Mouse (Mus musculus) forebrain, embryonic 11.5 days (tissue): Measurements from ENCODE around the gene Zfp1. TPM values are rescaled to one million over a fixed set of nuclear protein-coding genes. Genes with fewer than 3 reads are reported as not detected.

Experiments
- ATAC-seq: fragments of 200-750 bp; cut with Nextera tagmentation; replicated peaks from 2 replicates; pipeline ENCODE4 v1.8.0; 2017; ENCODE audit warnings: moderate TSS enrichment; ENCODE audit not compliant: low FRiP score
- DNase-seq: peaks from one replicate; pipeline ENCODE4 v3.0.0-alpha.2; 2017; ENCODE audit warnings: low spot score
- H3K27ac ChIP-seq: fragments of 300-500 bp; sonication (generic); 2 replicates; pipeline ENCODE4 v1.5.1; 2014; ENCODE audit warnings: low read depth, low read length
- H3K27me3 ChIP-seq: fragments of 300-500 bp; sonication (generic); 2 replicates; pipeline ENCODE4 v1.6.1; 2014; ENCODE audit warnings: mild to moderate bottlenecking, low read length, mixed read lengths; ENCODE audit not compliant: control insufficient read depth, insufficient read depth
- H3K36me3 ChIP-seq: fragments of 300-500 bp; sonication (generic); 2 replicates; pipeline ENCODE4 v1.6.1; 2014; ENCODE audit warnings: mild to moderate bottlenecking, low read length, moderate library complexity, mixed read lengths; ENCODE audit not compliant: control insufficient read depth, insufficient read depth
- H3K4me1 ChIP-seq: fragments of 300-500 bp; sonication (generic); replicated peaks from 2 replicates; pipeline ENCODE4 v1.6.1; 2014; ENCODE audit warnings: low read length, mixed read lengths; ENCODE audit not compliant: control insufficient read depth, insufficient read depth
- H3K4me2 ChIP-seq: fragments of 300-500 bp; sonication (generic); 2 replicates; pipeline ENCODE4 v1.6.1; 2014; ENCODE audit warnings: low read depth, mild to moderate bottlenecking, low read length, moderate library complexity, mixed read lengths; ENCODE audit not compliant: severe bottlenecking
- H3K4me3 ChIP-seq: fragments of 300-500 bp; sonication (generic); 2 replicates; pipeline ENCODE4 v1.5.1; 2014; ENCODE audit warnings: low read depth, low read length
- H3K9ac ChIP-seq: fragments of 300-500 bp; sonication (generic); 2 replicates; pipeline ENCODE4 v1.6.1; 2014; ENCODE audit warnings: low read length
- H3K9me3 ChIP-seq: fragments of 300-500 bp; sonication (generic); 2 replicates; pipeline ENCODE4 v1.6.1; 2016; ENCODE audit warnings: low read length, mixed read lengths; ENCODE audit not compliant: control insufficient read depth
- WGBS: fragments of 180-500 bp; shearing (Covaris S2); extraction: QIAGEN DNeasy Blood & Tissue Kit; methylation state at CpG from one replicate; pipeline ENCODE4 v1.1.7; 2014; 5-methylcytosine and 5-hydroxymethylcytosine counted together
- polyA plus RNA-seq: library from polyadenylated mRNA; unstranded; fragments of >200 nt; fragmentation: Nextera tagmentation; extraction: Ambion mirVana; gene quantifications from 2 replicates; pipeline ENCODE4 v1.2.1, GENCODE M21; 2014

Zfp1 gene
- polyA plus RNA-seq, 1 experiment from 2014 or later = 21.8 TPM

GRCm38 (mm10) chr8:111602050-111602449, 41.2 kb upstream of the Zfp1 start:
- H3K4me1 ChIP-seq = no peaks in the 10 kb centered on the region
- no peak overlapping the region for H3K27ac ChIP-seq
- H3K9me3 ChIP-seq = no peaks in the 10 kb centered on the region
- no peak overlapping the region for H3K9ac ChIP-seq
- over 99% methylated on average over 4 of the region's 4 CpGs for WGBS
- H3K27me3 ChIP-seq = no peaks in the 10 kb centered on the region
- H3K36me3 ChIP-seq = no peaks in the 10 kb centered on the region; the same call in 1 of the 2 replicates
- ATAC-seq (no peak), DNase-seq (no peak)
- H3K4me3 ChIP-seq = no peak overlapping the region
- no peak overlapping the region for H3K4me2 ChIP-seq

GRCm38 (mm10) chr8:111604986-111605385, 38.2 kb upstream of the Zfp1 start:
- no peaks in the 10 kb centered on the region for H3K27me3 ChIP-seq
- ATAC-seq (no peak), DNase-seq (no peak)
- H3K4me1 ChIP-seq = no peaks in the 10 kb centered on the region
- no peak overlapping the region for H3K27ac ChIP-seq
- no peak overlapping the region for H3K9ac ChIP-seq
- no peaks in the 10 kb centered on the region for H3K9me3 ChIP-seq
- H3K36me3 ChIP-seq = no peaks in the 10 kb centered on the region; the same call in 1 of the 2 replicates
- 90% methylated on average over 2 of the region's 2 CpGs for WGBS
- H3K4me3 ChIP-seq = no peak overlapping the region
- H3K4me2 ChIP-seq = no peak overlapping the region

- H3K9ac ChIP-seq = no peak overlapping the region
- H3K4me1 ChIP-seq = no peaks in the 10 kb centered on the region
- no peak overlapping the region for H3K27ac ChIP-seq
- no peak for ATAC-seq
- no peaks in the 10 kb centered on the region for H3K27me3 ChIP-seq
- H3K4me2 ChIP-seq = no peak overlapping the region
- DNase-seq = no peak
- WGBS = 92% methylated on average over 9 of the region's 9 CpGs
- no peaks in the 10 kb centered on the region for H3K9me3 ChIP-seq
- no peak overlapping the region for H3K4me3 ChIP-seq
- no peaks in the 10 kb centered on the region; the same call in 1 of the 2 replicates for H3K36me3 ChIP-seq
Observed at GRCm38 (mm10) chr8:111606961-111607360, 36.2 kb upstream of the Zfp1 start.

DNA sequence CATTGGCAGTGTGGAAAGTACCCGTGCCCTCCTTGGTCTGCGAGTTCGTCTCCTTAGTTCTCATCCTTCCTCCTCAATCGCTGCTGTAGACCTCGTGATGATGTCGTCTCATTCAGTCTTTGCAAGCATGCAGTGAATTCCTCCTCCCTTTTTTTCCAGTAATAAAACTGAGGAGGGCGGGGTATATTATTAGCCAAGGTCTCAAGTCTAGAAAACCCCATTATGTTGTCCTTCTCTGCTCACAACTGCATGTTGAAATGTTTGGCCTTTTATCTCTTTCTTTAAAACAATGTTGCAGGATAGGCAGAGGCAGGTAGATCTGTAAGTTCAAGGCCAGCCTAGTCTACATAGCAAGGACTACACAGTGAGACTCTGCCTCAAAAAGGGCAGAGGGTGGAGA, 35.8 kb upstream of the Zfp1 start:
- Histone ChIP-seq H3K9me3 (no peaks in the 10 kb centered on the region), H3K4me1 (no peaks in the 10 kb centered on the region), H3K27ac (no peak overlapping the region), H3K4me3 (no peak overlapping the region), H3K4me2 (no peak overlapping the region), H3K9ac (no peak overlapping the region), H3K36me3 (no peaks in the 10 kb centered on the region; the same call in 1 of the 2 replicates), H3K27me3 (no peaks in the 10 kb centered on the region)
- 91% methylated on average over 7 of the region's 7 CpGs for WGBS
- DNase-seq = no peak
- ATAC-seq = no peak

GRCm38 (mm10) chr8:111613181-111613580, 30.0 kb upstream of the Zfp1 start:
- DNase-seq (no peak), ATAC-seq (no peak)
- no peak overlapping the region for H3K27ac ChIP-seq
- 88% methylated on average over 5 of the region's 5 CpGs for WGBS
- H3K4me2 ChIP-seq = no peak overlapping the region
- H3K4me3 ChIP-seq = no peak overlapping the region
- H3K9me3 ChIP-seq = no peaks in the 10 kb centered on the region
- H3K4me1 ChIP-seq = no peaks in the 10 kb centered on the region
- H3K27me3 ChIP-seq = no peaks in the 10 kb centered on the region
- H3K9ac ChIP-seq = no peak overlapping the region
- no peaks in the 10 kb centered on the region for H3K36me3 ChIP-seq

DNA sequence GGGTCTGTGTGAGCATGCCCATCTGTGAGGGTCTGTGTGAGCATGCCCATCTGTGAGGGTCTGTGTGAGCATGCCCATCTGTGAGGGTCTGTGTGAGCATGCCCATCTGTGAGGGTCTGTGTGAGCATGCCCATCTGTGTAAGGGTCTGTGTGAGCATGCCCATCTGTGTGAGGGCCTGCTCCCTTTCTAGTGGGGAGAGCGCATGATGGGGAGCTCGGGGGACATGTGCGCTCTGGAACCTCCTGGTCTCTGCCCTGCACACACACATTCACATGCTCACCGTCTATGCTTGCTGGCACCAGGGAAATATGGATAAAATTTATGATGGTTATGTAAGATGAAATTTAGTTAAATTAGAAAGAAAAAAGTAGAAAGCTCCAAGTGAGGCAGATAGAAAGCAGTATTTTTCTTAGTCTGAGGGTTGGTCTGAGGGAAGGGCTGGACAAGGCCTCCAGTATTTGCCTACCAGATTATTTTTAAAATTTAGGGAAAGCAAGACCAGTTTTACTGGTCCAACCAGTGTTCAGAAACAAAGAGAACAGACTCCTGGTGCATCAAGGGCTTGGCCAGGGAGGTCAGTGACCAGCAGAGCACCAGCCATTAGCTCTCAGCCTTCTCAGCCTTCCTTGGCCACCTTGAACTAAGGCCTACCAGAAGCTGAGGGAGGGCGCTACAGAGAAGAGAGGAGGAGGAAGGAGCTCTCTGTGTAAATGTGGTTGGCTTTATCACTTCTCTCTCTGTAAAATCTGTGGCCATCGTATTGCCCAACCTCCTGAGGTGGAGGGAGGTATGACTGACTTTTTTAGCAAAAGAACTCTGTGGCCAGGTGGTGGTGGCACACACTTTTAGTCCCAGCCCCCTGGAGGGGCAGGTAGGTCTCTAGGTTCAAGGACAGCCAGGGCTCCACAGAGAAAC, 28.2 kb upstream of the Zfp1 start:
- no peaks in the 10 kb centered on the region for H3K36me3 ChIP-seq

GRCm38 (mm10) chr8:111617812-111618211, 25.4 kb upstream of the Zfp1 start:
- Histone ChIP-seq H3K4me3 (no peak overlapping the region), H3K4me2 (no peak overlapping the region), H3K9me3 (no peaks in the 10 kb centered on the region), H3K27ac (no peak overlapping the region), H3K9ac (no peak overlapping the region), H3K27me3 (no peaks in the 10 kb centered on the region), H3K36me3 (no peaks in the 10 kb centered on the region; the same call in 1 of the 2 replicates), H3K4me1 (no peaks in the 10 kb centered on the region)
- ATAC-seq = no peak
- 75% methylated on average over 6 of the region's 6 CpGs for WGBS
- no peak for DNase-seq

More for the DNA sequence above, 28.2 kb upstream of the Zfp1 start:
- Histone ChIP-seq H3K27ac (no peak overlapping the region), H3K9ac (no peak overlapping the region), H3K27me3 (no peaks in the 10 kb centered on the region), H3K9me3 (no peaks in the 10 kb centered on the region), H3K4me2 (no peak overlapping the region), H3K4me1 (no peaks in the 10 kb centered on the region), H3K4me3 (no peak overlapping the region)
- DNase-seq (no peak), ATAC-seq (no peak)
- whole genome bisulfite sequencing = 94% methylated on average over 6 of the region's 6 CpGs

DNA sequence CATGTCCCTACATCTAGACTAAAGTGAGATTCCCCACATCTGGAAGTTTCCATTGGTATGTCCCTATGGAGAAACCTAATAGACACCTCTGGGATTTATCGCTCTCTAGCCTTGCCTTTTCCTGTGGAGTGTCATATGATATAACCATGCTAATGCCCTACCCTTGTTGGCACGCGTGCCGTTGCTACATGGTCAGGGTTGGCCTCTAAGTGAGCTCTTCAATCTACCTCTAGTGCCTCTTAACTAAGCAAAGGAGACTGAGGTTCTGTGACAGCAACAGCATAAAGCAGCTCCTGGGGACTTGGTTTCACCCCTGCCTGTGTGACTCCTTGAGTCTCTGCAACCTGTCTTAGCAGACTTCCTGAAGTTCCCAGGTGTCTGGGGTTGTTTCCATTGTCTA, 24.9 kb upstream of the Zfp1 start:
- no peaks in the 10 kb centered on the region for H3K9me3 ChIP-seq
- no peaks in the 10 kb centered on the region for H3K27me3 ChIP-seq
- no peak overlapping the region for H3K4me2 ChIP-seq
- H3K27ac ChIP-seq = no peak overlapping the region
- DNase-seq (no peak), ATAC-seq (no peak)
- WGBS = 95% methylated on average over 4 of the region's 4 CpGs
- H3K36me3 ChIP-seq = no peaks in the 10 kb centered on the region; the same call in 1 of the 2 replicates
- H3K4me1 ChIP-seq = no peaks in the 10 kb centered on the region
- no peak overlapping the region for H3K9ac ChIP-seq
- H3K4me3 ChIP-seq = no peak overlapping the region

GRCm38 (mm10) chr8:111619936-111620335, 23.3 kb upstream of the Zfp1 start:
- Histone ChIP-seq H3K27me3 (no peaks in the 10 kb centered on the region), H3K4me3 (no peak overlapping the region), H3K4me1 (no peaks in the 10 kb centered on the region), H3K9me3 (no peaks in the 10 kb centered on the region), H3K36me3 (no peaks in the 10 kb centered on the region; the same call in 1 of the 2 replicates), H3K9ac (no peak overlapping the region), H3K27ac (no peak overlapping the region), H3K4me2 (no peak overlapping the region)
- DNase-seq = no peak
- ATAC-seq = no peak
- 90% methylated on average over 1 of the region's 1 CpGs for WGBS
